Mouse (Mus musculus) retina, adult 2 months (tissue): ENCODE data around the gene A730049H05Rik.

ENCODE experiments used
- DNase-seq: peaks from one replicate; pipeline ENCODE4 v3.0.0-alpha.2; 2012; ENCODE audit warnings: low read depth, low spot score

The A730049H05Rik gene

DNA sequence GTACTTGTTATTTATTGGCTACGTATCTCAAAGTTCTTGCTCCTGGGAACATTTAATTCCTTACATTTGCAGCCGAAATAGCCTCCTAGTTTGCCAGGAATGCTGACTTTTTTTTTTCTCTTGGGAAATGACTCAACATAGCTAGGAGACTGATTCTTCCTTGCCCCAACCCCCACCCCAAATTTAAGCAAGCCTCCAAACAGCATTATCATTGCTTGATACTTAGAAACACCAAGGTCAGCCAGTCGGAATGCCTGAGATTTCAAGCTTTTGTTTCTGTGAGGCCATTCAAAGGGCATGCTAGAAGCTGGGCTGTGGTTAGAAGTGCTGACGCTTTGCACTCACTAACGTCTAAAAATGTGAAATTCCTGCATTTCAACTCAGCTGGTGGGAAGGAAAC lies 11.1 kb downstream of the A730049H05Rik start:
- DNase-seq: no peak

DNA sequence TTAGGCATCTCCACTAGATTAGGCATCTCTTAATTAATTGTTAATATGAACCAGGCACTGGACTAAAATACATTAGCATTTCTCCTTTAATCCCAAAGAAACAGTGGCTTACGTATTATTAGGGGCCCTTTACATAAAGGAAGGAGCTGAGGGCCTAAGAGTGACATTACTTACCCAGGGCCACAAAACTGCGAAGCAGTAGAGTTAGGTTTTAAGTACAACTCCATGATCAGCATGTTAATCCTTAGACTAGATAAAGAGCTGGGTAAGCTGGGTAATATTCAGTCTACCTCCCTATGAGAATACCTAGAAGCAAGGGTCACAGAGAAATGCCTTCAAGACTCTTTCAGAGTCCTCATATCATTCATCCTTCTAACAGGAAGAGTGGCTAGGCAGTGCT lies 12.9 kb downstream of the A730049H05Rik start:
- DNase-seq: no peak

GRCm38 (mm10) chr6:92831106-92831505 lies 14.8 kb downstream of the A730049H05Rik start:
- DNase-seq: no peak

- no peak for DNase-seq
Observed at GRCm38 (mm10) chr6:92842000-92842399, 25.7 kb downstream of the A730049H05Rik start.

DNA sequence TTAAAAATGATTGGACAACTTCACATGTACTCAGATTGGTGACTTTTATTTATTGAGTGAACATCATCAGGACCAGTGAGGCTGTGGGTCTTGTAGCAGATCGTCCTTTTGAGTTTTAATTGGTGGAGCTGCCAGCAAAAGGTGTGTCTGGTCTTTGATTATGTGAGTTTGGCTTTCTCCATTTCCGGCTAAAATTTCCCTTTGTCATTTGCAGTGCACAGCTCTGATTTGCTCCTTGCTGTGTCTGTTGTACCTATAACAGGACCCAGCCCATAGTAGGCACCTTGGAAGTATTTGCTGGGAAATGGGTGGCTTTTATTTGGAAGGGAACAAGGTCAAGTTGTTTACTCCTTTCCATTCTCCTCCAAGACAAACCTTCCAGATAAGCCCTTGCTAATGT lies 27.2 kb downstream of the A730049H05Rik start:
- no peak for DNase-seq

DNA sequence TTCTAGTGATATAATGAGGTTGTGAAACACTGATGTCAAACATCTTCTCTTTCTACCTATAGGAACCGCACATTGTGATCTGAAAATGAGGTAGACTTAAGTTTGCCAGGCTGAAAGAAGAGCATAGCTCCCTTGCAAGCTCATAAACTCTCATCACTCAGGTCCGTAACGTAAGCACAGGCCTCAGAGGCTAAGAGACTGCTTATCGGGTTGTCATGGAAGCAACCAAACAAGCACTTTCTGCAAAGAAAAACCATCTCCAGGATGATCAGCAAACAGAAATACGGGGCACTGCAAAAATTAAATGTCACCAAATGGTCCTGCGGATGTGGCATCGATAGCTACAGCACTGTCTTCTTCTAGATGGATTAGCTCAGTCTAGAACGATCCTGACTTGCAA lies 29.6 kb downstream of the A730049H05Rik start:
- no peak for DNase-seq

GRCm38 (mm10) chr6:92846614-92847013 lies 30.3 kb downstream of the A730049H05Rik start:
- no peak for DNase-seq

DNA sequence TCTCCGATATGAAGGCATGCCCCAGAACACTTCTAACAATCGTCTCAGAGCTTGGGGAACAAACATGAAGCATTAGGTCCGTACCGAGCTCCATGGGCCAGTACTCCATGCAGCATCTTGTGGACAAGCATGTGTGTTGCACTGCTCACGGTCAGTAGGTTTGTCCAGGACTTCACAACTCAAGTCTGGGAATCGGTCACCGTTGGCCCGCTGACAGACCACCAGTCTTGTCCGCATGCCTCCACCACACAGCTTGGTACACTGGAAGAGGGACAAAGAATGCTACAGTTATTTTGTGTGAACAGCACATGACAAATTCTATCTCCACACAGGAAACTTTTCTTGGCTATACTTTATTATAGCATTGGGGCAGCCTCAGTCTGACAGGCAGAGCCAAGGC lies 32.9 kb downstream of the A730049H05Rik start:
- DNase-seq: no peak

DNA sequence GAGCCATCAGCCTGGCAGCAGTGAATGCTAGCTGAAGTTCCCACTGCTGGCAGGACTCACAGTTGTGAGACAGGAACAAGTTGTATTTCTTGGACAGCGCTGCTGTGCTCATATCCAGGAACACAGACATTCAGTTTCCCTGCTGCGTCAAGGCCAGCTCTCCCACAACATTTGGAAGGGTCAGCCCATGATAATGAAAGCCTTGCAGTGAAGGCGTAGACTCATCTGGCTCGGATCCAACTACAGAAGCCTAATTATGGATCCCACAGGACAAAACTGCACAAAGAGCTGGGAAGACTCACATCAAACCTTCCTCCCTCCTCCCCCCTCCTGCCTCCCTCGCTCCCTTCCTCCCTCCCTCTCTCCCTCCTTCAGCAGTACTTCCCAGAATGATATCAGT lies 34.0 kb downstream of the A730049H05Rik start:
- DNase-seq: no peak

DNA sequence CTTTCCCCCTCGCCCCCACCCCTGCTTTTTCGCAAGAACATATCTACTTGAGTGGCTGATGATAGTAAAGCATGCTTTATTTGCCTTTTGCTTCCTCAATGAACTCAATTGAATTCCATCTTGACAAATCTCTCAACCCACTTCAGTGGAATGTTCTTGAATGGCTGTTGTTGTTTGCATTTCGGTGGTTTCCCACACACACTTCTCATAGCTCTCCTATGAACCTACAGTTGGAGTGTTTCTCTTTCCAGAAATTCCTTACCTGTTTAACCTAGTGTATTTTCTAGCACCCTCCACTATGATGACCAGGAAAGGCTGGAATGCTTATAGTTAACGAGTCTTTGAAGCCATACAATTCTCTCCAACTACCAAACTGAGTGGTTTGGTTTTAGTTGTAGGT lies 38.6 kb downstream of the A730049H05Rik start:
- no peak for DNase-seq

GRCm38 (mm10) chr6:92857761-92858160 lies 41.5 kb downstream of the A730049H05Rik start:
- DNase-seq: no peak

DNA sequence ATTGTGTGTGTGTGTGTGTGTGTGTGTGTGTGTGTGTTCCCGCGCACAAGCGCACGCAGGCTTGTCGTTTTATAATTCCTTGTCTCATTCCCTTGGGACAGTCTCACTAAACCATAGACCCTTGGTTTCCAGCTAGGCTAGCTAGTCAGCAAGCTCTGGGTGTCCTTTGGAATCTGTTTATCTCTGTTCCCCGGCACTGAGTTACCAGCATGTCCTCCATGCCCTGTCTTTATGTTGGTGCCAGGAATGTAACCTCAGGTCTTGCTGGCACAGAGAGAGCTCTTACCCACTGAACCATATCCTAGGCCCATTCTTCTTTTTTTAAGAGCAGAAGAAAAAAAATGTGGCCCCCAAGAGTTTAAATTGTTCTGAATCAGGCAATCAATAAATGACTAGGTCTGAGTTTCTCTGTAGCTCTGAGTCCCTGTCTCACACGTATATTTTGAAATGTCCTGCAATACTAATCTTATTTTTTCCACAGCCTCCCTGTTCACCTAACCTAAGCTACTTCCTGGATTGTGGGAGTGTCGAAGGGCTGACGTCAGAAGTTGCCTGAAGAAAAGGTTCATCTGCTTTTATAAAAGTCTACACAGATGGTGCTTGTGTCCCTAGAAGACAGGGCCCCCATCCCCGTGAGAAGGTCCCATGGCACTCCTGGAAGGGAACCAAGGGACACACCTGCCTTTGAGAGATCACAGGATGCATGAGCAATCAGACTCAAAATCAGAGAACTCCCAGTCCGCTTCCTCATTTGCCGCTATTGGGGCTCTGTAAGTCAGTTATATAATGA lies 42.6 kb downstream of the A730049H05Rik start:
- no peak for DNase-seq

GRCm38 (mm10) chr6:92860285-92860912 lies 44.1 kb downstream of the A730049H05Rik start:
- DNase-seq: no peak

GRCm38 (mm10) chr6:92862599-92862998 lies 46.3 kb downstream of the A730049H05Rik start:
- DNase-seq: no peak

GRCm38 (mm10) chr6:92869089-92869581 lies 52.9 kb downstream of the A730049H05Rik start, which contains the start of gene Gm15737:
Gm15737 (plus strand) TSS chr6:92869357.
- DNase-seq: no peak

DNA sequence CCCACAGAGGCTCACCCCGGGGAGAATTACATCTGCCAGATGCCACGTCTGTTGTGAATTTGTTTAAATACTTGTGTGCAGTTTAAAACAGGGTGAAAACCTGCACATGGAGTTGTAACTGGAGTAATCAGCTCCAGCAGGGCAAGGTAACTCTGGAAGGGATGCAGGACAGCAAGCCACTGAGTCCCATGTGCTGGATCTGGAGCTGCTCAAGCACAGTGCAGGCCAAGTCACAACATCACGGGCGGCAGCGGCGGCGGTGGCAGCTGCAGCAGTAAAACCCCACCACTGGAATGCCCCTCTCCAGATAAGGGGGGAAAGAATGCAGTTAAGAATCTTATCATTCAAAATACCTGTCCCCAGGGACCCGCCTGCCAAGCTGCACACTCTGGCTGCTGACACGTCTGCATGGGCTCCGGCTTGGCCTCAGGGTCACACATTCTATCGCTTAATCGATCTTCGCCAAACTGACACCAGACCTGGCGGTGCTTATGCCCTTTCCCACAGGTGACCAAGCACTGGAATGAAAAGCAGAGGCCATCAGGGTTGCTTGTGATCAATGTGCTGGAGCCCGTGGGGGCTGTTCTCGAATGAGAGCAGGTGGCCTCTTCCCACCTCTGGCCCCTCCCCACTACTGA lies 53.4 kb downstream of the A730049H05Rik start:
- no peak for DNase-seq

- no peak for DNase-seq
Observed at GRCm38 (mm10) chr6:92871813-92872212, 55.5 kb downstream of the A730049H05Rik start.

DNA sequence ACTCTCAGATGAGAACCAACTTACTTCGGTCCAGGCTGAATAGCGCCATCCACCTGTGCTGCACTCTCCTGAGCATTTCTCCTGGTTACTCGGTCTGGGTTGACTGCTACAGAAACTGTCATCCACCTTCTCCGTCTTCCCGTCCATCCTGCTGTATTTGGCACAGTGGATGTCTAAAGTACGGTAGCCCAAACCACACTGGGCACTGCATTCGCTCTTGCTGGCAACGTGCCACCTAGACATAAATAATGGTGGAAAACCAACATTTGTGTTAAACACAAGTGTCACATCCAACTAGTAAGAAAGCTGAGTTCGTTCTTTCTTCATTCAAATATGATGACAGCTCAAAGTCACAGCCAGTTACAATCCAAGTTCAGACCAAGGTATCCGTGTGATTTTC lies 56.5 kb downstream of the A730049H05Rik start:
- no peak for DNase-seq

- no peak for DNase-seq
Observed at GRCm38 (mm10) chr6:92874854-92875253, 58.6 kb downstream of the A730049H05Rik start.

DNA sequence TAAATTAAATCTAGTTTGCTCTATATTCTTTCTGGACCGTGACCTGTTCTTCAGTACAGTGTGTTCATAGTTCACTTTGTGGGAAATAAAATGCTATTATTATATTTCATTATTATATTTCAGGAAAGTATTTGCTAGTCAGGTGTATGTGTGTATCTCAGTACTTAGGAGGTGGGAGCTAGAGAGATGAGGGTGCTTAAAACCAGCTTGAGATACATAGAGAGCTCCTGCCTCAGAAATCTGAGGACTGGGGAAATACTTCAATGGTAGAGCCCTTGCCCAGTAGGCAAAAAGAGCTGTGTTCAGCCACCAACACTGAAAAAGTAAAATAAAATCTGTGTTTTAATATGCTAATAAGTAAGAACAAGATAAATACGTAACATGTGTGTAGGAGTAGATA lies 59.1 kb downstream of the A730049H05Rik start:
- no peak for DNase-seq

- DNase-seq: no peak
Observed at GRCm38 (mm10) chr6:92876121-92876520, 59.8 kb downstream of the A730049H05Rik start.

DNA sequence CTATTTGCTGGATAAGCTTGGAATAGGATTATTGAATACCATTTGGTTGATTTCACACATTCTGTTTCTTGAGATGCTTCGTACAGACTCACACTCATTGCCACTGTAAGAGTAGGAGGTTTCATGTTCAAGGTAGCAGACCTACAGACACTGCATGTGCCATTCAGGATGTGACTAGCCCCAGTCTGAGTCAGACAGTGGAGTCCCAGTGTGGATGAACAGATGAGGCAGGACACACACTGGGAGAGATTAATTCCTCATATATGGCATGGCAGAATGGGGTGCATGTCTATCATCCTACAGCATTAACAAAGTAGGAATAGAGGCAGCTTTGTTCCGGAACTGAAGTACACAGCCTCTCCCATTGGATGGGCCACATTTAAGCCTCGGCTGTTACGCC lies 61.0 kb downstream of the A730049H05Rik start:
- no peak for DNase-seq

DNA sequence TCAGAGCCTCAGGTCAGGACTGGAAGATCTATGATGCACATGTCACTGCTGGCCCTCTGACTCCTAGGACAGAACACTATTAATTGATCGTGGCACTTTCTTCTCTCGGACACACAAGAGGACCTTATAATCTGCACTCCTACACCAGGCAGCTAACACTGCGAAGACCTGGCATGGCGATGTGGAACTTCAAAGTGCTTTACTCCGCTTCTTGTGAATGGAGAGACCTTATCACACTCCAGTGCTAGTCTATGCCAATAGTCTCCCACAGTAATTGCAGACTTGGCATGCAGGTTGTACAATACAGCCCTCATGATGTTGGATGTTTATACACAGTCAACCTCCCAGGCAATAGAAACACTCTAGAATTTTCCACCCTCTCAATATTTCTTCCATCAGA lies 62.5 kb downstream of the A730049H05Rik start:
- DNase-seq: no peak
